Mouse (Mus musculus): ENCODE measurements around the gene Usp50. TPM values are rescaled to one million over a fixed set of nuclear protein-coding genes. Genes with fewer than 3 reads are reported as not detected.
A peak's percentile ranks its signal among the peaks of the same experiment; 100 is the strongest.

The Usp50 gene
- polyA plus RNA-seq, 1 experiment = 0.32 TPM

DNA sequence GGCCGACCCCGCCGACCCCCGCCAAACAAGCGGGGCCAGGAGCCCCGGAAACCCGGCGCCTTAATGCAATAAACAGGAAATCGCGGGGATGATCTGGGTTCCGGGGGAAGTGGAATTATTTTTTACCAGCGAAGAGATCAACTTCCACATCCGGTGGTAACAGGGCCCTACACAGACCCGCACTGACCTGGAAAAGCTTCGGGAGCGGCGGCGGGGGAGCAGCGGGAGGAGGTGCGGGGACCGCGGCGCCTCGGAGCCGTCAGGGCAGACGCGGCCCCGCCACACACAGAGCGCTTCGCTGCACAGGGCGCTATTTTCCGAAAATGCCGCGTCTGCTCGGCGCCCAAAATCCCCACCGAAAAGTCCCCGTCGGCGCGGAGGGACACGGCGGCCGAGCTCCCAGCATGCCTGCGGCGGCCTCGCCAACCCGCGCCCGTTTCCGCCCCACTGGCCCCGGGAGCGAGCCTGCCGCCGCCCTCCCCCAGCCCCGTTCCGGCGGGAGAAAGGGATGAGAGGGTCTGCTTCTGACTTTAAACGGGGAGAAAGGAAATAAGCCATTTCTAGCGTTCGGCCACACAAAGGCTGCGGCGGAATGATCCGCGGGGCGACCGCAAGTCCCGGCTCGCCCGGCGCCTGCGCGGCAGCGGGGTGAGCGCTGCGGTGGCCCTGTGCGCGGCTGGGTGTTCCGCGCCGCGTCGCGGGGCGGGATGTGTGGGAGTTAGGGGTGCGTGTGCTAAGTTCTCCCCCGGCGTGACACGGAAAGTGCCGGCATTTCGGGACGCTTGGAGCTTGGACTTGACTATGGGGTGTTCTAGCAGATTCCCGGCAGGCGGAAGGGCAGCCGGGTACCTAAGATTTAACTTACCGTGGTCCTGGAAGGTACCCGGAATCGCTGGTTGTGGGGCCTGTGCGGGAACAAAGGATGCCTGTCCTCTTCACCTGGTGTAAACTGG lies 107.8 kb downstream of the Usp50 start:
- Histone ChIP-seq H3K27ac (ENCODE audit: control insufficient read depth, insufficient read depth, low read length) (peak overlapping the region; percentile 86), H3K27me3 (ENCODE audit: control insufficient read depth, insufficient read depth, low read length) (no peaks in the 10 kb centered on the region), H3K36me3 (ENCODE audit: control insufficient read depth, insufficient read depth, low read length) (no peaks in the 10 kb centered on the region), H3K4me3 (ENCODE audit: control insufficient read depth, insufficient read depth, low read length) (peak overlapping the region; percentile 91), H3K4me1 (replicated peaks; ENCODE audit: control insufficient read depth, insufficient read depth, low read length) (peaks cover 4% of the 10 kb centered on the region)
- peak; percentile 15; the same call in 1 of the 2 replicates for TF ChIP-seq CTCF (IDR thresholded peaks at IDR 0.05; ENCODE audit: borderline replicate concordance, control insufficient read depth, extremely low read depth, insufficient read depth, low read length, poor library complexity)
- peak; percentile 94 for TF ChIP-seq POLR2A (IDR thresholded peaks at IDR 0.05; ENCODE audit: control insufficient read depth, extremely low read depth, insufficient read depth, low read length, poor library complexity)
- DNase-seq = peak; percentile 82
- WGBS = under 1% methylated on average over 99 of the region's 99 CpGs

DNA sequence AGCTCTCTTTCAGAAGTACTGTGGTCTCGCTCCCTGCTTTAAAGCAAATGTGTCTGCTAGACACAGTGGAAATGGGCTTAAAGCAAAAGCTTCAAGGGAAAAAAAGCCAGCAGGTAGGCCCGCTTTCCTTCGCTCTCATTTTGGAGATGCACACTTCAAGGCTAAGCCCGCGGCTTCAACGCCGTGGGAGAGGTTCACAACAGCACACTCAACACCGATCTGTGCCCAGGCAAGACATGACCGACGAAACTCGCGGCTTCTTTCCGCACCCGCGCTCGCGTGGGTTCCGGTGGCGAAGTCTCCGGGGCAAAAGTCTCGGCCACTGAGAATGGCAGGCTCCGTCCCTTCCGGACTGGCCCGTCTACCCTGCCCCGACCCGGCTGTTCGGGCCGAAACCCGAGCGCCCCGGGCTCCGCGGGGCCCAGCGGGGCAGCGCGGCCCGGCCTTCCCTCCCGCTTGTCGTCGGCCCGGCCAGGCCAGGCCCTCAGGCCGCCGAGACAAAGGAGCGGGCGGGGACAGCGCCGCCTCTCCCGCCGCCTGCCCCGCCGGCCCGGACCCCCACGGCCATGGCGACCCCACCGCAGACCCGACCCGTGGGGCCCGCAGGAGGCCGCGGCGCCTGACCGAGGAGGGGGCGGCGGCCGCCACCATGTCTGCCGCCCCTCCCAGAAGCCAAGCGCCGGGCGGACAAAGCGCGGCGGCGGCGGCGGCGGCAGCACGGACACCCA lies 108.7 kb downstream of the Usp50 start:
- Histone ChIP-seq H3K27ac (ENCODE audit: control insufficient read depth, insufficient read depth, low read length) (peak overlapping the region; percentile 86), H3K27me3 (ENCODE audit: control insufficient read depth, insufficient read depth, low read length) (no peaks in the 10 kb centered on the region), H3K4me3 (ENCODE audit: control insufficient read depth, insufficient read depth, low read length) (peak overlapping the region; percentile 91), H3K36me3 (ENCODE audit: control insufficient read depth, insufficient read depth, low read length) (no peaks in the 10 kb centered on the region), H3K4me1 (replicated peaks; ENCODE audit: control insufficient read depth, insufficient read depth, low read length) (peaks cover 4% of the 10 kb centered on the region)
- peak; percentile 60 for DNase-seq
- TF ChIP-seq POLR2A (IDR thresholded peaks at IDR 0.05; ENCODE audit: control insufficient read depth, extremely low read depth, insufficient read depth, low read length, poor library complexity) (no peak), CTCF (IDR thresholded peaks at IDR 0.05; ENCODE audit: borderline replicate concordance, control insufficient read depth, extremely low read depth, insufficient read depth, low read length, poor library complexity) (no peak)
- WGBS = under 1% methylated on average over 77 of the region's 77 CpGs

- H3K4me3 ChIP-seq (ENCODE audit: control insufficient read depth, insufficient read depth, low read length) = peak overlapping the region; percentile 17; the same call in 1 of the 2 replicates
- 3% methylated on average over 13 of the region's 13 CpGs for WGBS
- DNase-seq = peak; percentile 39
- no peaks in the 10 kb centered on the region for H3K36me3 ChIP-seq (ENCODE audit: control insufficient read depth, insufficient read depth, low read length)
- H3K4me1 ChIP-seq (replicated peaks; ENCODE audit: control insufficient read depth, insufficient read depth, low read length) = peaks cover 4% of the 10 kb centered on the region
- H3K27ac ChIP-seq (ENCODE audit: control insufficient read depth, insufficient read depth, low read length) = peak overlapping the region; percentile 71
- no peaks in the 10 kb centered on the region for H3K27me3 ChIP-seq (ENCODE audit: control insufficient read depth, insufficient read depth, low read length)
- TF ChIP-seq POLR2A (IDR thresholded peaks at IDR 0.05; ENCODE audit: control insufficient read depth, extremely low read depth, insufficient read depth, low read length, poor library complexity) (no peak), CTCF (IDR thresholded peaks at IDR 0.05; ENCODE audit: borderline replicate concordance, control insufficient read depth, extremely low read depth, insufficient read depth, low read length, poor library complexity) (no peak)
Observed at GRCm38 (mm10) chr2:126673317-126674242, 109.7 kb downstream of the Usp50 start.

GRCm38 (mm10) chr2:126668621-126669252 lies 114.5 kb downstream of the Usp50 start:
- no peaks in the 10 kb centered on the region for H3K27me3 ChIP-seq (ENCODE audit: control insufficient read depth, insufficient read depth, low read length)
- H3K36me3 ChIP-seq (ENCODE audit: control insufficient read depth, insufficient read depth, low read length) = no peaks in the 10 kb centered on the region
- 95% methylated on average over 5 of the region's 5 CpGs for WGBS
- DNase-seq = no peak
- no peak overlapping the region for H3K27ac ChIP-seq (ENCODE audit: control insufficient read depth, insufficient read depth, low read length)
- TF ChIP-seq POLR2A (IDR thresholded peaks at IDR 0.05; ENCODE audit: control insufficient read depth, extremely low read depth, insufficient read depth, low read length, poor library complexity) (no peak), CTCF (IDR thresholded peaks at IDR 0.05; ENCODE audit: borderline replicate concordance, control insufficient read depth, extremely low read depth, insufficient read depth, low read length, poor library complexity) (no peak)
- H3K4me1 ChIP-seq (replicated peaks; ENCODE audit: control insufficient read depth, insufficient read depth, low read length) = no peaks in the 10 kb centered on the region; the same call in 1 of the 2 replicates
- no peak overlapping the region for H3K4me3 ChIP-seq (ENCODE audit: control insufficient read depth, insufficient read depth, low read length)

DNA sequence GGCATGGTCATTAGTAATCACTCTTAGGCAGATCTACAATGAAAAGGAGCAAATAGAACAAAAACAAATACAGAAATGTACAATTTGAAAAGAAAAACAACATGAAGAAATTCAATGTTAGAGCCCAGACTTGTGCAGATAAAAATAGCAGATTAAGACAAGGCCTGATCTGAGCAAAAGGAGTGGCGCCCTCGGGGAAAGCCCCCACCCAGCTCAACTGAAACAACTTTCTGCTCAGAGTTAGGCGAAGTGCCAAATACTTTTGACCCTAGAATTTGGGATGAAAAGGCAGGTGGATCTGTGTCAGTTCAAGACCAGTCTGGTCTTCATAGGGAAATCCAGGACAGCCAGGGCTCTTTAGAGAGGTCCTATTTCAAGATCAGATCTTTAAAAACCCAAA lies 117.3 kb downstream of the Usp50 start:
- WGBS = 64% methylated on average over 3 of the region's 3 CpGs
- no peak for TF ChIP-seq CTCF (IDR thresholded peaks at IDR 0.05; ENCODE audit: borderline replicate concordance, control insufficient read depth, extremely low read depth, insufficient read depth, low read length, poor library complexity)
- no peak for TF ChIP-seq POLR2A (IDR thresholded peaks at IDR 0.05; ENCODE audit: control insufficient read depth, extremely low read depth, insufficient read depth, low read length, poor library complexity)
- H3K4me1 ChIP-seq (replicated peaks; ENCODE audit: control insufficient read depth, insufficient read depth, low read length) = no peaks in the 10 kb centered on the region; the same call in 1 of the 2 replicates
- no peaks in the 10 kb centered on the region for H3K27me3 ChIP-seq (ENCODE audit: control insufficient read depth, insufficient read depth, low read length)
- no peaks in the 10 kb centered on the region for H3K36me3 ChIP-seq (ENCODE audit: control insufficient read depth, insufficient read depth, low read length)
- no peak overlapping the region for H3K4me3 ChIP-seq (ENCODE audit: control insufficient read depth, insufficient read depth, low read length)
- H3K27ac ChIP-seq (ENCODE audit: control insufficient read depth, insufficient read depth, low read length) = no peak overlapping the region
- no peak for DNase-seq

Measured in thymus, adult 2 months (tissue).